Mouse (Mus musculus) midbrain, embryonic 13.5 days (tissue): ENCODE data around the gene AU041133. TPM values are rescaled to one million over a fixed set of nuclear protein-coding genes. Genes with fewer than 3 reads are reported as not detected.

Experiments
- polyA plus RNA-seq: library from polyadenylated mRNA; unstranded; fragments of >200 nt; fragmentation: Nextera tagmentation; extraction: Ambion mirVana; gene quantifications from 2 replicates; pipeline ENCODE4 v1.2.1, GENCODE M21; 2015

The AU041133 gene
- polyA plus RNA-seq, 1 experiment from 2014 or later, result 9.8 TPM

Other genes with a start within 250 kb of the AU041133 start
- 6.7 and 8.2 TPM in 2 replicates for gene Zfp781, start 197.5 kb upstream of the AU041133 start, polyA plus RNA-seq
- gene Zfp873, start 79.9 kb upstream of the AU041133 start, polyA plus RNA-seq, result 18.1 and 18.3 TPM in 2 replicates
- gene BC024063, start 44.7 kb upstream of the AU041133 start, polyA plus RNA-seq, result 7.0 and 7.2 TPM in 2 replicates
- 22.4 and 22.8 TPM in 2 replicates for gene Zfp938, start 113.3 kb downstream of the AU041133 start, polyA plus RNA-seq
- not detected in 2 replicates for gene 4932415D10Rik, start 188.6 kb downstream of the AU041133 start, polyA plus RNA-seq
- gene Gm4924, start 226.2 kb downstream of the AU041133 start, polyA plus RNA-seq, result 20.2 and 20.3 TPM in 2 replicates